Mouse (Mus musculus) forebrain, embryonic 14.5 days (tissue): ENCODE measurements around the gene Ifitm10. TPM values are rescaled to one million over a fixed set of nuclear protein-coding genes. Genes with fewer than 3 reads are reported as not detected.

Experiments
- ATAC-seq: fragments of 200-750 bp; cut with Nextera tagmentation; 2 replicates; pipeline ENCODE4 v1.8.0; 2017; ENCODE audit warnings: mild to moderate bottlenecking, moderate library complexity
- DNase-seq: peaks from one replicate; pipeline ENCODE4 v3.0.0-alpha.2; 2015; ENCODE audit warnings: low spot score
- H3K27ac ChIP-seq: fragments of 300-500 bp; sonication (generic); 2 replicates; pipeline ENCODE4 v1.5.1; 2014; ENCODE audit warnings: low read depth, mild to moderate bottlenecking, control low read depth, low read length, moderate library complexity
- H3K27me3 ChIP-seq: fragments of 300-500 bp; sonication (generic); replicated peaks from 2 replicates; pipeline ENCODE4 v1.6.1; 2014; ENCODE audit warnings: low read length, control low read depth, mixed read lengths; ENCODE audit not compliant: control insufficient read depth, insufficient read depth
- H3K36me3 ChIP-seq: fragments of 300-500 bp; sonication (generic); 2 replicates; pipeline ENCODE4 v1.6.1; 2014; ENCODE audit warnings: low read length, control low read depth; ENCODE audit not compliant: control insufficient read depth, insufficient read depth
- H3K4me1 ChIP-seq: fragments of 300-500 bp; sonication (generic); 2 replicates; pipeline ENCODE4 v1.6.1; 2014; ENCODE audit warnings: antibody characterized with exemption, low read length, control low read depth; ENCODE audit not compliant: control insufficient read depth, insufficient read depth
- H3K4me2 ChIP-seq: fragments of 300-500 bp; sonication (generic); 2 replicates; pipeline ENCODE4 v1.6.1; 2014; ENCODE audit warnings: mild to moderate bottlenecking, control low read depth, low read length
- H3K4me3 ChIP-seq: fragments of 300-500 bp; sonication (generic); 2 replicates; pipeline ENCODE4 v1.5.1; 2014; ENCODE audit warnings: low read depth, low read length, control low read depth
- H3K9ac ChIP-seq: fragments of 300-500 bp; sonication (generic); 2 replicates; pipeline ENCODE4 v1.6.1; 2014; ENCODE audit warnings: mild to moderate bottlenecking, low read length, control low read depth, moderate library complexity
- H3K9me3 ChIP-seq: fragments of 300-500 bp; sonication (generic); replicated peaks from 2 replicates; pipeline ENCODE4 v1.6.1; 2016; ENCODE audit warnings: low read length, control low read depth, mixed read lengths; ENCODE audit not compliant: control insufficient read depth
- WGBS: fragments of 180-500 bp; shearing (Covaris S2); extraction: QIAGEN DNeasy Blood & Tissue Kit; methylation state at CpG from one replicate; pipeline ENCODE4 v1.1.7; 2014; 5-methylcytosine and 5-hydroxymethylcytosine counted together
- polyA plus RNA-seq: library from polyadenylated mRNA; unstranded; fragments of >200 nt; fragmentation: Nextera tagmentation; extraction: Ambion mirVana; gene quantifications from 2 replicates; pipeline ENCODE4 v1.2.1, GENCODE M21; 2014

Gene Ifitm10
- polyA plus RNA-seq, 1 experiment from 2014 or later = 1.9 TPM

DNA sequence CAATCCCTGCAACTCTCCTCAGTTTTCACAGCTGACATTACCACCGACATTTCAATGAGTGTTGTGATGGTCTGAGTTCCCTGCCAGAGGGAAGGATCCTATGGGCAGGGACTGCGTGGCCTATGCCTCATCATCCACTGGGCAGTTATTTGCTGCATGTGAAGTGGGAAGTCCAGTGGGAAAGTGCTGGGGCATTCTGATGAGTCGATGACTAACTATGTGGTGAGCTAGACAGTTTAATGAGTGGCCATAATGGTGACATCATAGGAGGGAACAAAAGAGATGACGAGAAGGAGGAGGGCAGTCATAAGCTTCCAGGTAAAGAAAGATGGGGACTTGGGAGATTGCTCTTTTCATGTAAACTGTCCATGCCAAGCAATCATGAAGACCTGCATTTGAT lies 10.4 kb downstream of the Ifitm10 start:
- Histone ChIP-seq H3K27me3 (no peaks in the 10 kb centered on the region), H3K9ac (no peak overlapping the region), H3K4me2 (no peak overlapping the region), H3K27ac (no peak overlapping the region), H3K36me3 (no peaks in the 10 kb centered on the region), H3K9me3 (no peaks in the 10 kb centered on the region), H3K4me1 (no peaks in the 10 kb centered on the region), H3K4me3 (no peak overlapping the region)
- ATAC-seq = no peak
- WGBS = 78% methylated on average over 4 of the region's 4 CpGs
- DNase-seq = no peak

DNA sequence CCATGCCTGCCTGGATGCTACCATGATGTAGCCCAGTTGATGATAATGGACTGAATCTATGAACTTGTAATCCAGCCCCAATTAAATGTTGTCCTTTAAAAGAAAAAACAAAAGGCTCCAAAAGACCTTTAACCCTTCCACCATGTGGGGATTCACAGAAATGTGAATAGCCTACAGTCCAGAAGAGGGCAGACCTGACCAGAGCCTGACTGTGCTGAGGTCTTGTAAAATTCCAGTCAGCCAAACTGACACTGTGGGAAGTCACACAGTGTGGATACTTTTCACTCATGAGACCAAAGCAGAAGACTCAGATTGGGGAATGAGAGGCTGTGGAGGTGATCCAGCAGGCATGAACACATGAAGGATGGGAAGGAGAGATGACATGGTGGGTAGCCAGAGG lies 12.8 kb downstream of the Ifitm10 start:
- DNase-seq (no peak), ATAC-seq (no peak)
- Histone ChIP-seq H3K9ac (no peak overlapping the region), H3K27ac (no peak overlapping the region), H3K36me3 (no peaks in the 10 kb centered on the region), H3K27me3 (no peaks in the 10 kb centered on the region), H3K4me2 (no peak overlapping the region), H3K4me1 (no peaks in the 10 kb centered on the region), H3K9me3 (no peaks in the 10 kb centered on the region), H3K4me3 (no peak overlapping the region)

DNA sequence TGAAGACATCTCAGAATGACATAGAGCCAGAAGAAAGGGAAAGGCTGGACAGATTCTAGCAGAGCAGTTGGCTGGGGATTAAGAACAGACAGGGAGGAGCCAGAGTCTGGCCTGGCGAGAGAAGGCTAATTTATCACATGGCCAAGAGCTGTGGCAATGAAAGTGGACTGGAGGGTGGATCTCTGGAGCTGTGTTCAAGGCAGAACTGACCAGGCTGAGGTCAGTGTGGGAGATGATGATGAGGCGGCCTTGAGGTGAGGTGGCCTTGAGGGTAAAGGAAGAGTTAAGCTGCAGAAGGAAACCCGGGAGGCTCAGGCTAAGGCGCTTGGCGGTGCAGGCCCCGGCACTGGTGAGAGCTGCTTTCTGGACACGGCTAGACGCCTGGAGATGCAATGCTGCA lies 14.4 kb downstream of the Ifitm10 start:
- H3K27me3 ChIP-seq = no peaks in the 10 kb centered on the region
- no peak overlapping the region for H3K4me3 ChIP-seq
- WGBS = 74% methylated on average over 8 of the region's 8 CpGs
- H3K9ac ChIP-seq = no peak overlapping the region
- ATAC-seq = no peak
- no peak for DNase-seq
- no peaks in the 10 kb centered on the region for H3K4me1 ChIP-seq
- no peaks in the 10 kb centered on the region for H3K9me3 ChIP-seq
- no peaks in the 10 kb centered on the region for H3K36me3 ChIP-seq
- H3K27ac ChIP-seq = no peak overlapping the region
- no peak overlapping the region for H3K4me2 ChIP-seq

DNA sequence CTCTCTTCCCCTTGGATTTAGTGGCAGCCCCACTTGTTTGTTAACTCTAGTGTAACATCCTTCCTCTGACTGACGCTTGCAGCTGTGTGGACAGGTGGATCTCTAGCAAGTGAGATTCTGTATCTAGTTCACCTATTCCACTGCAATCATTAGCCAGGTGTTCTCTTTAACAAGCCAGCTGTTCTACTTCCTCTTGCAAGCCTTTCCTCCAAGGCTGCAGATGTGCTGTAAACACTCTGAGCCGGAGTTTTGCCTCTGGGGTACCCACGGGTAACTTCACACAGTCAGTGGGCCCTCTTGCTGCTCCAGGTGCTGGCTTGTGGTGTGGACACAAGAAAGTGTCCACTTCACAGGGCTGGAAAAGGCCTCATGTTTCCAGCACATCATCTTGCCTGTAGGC lies 16.0 kb downstream of the Ifitm10 start:
- ATAC-seq = no peak
- 87% methylated on average over 3 of the region's 3 CpGs for WGBS

DNA sequence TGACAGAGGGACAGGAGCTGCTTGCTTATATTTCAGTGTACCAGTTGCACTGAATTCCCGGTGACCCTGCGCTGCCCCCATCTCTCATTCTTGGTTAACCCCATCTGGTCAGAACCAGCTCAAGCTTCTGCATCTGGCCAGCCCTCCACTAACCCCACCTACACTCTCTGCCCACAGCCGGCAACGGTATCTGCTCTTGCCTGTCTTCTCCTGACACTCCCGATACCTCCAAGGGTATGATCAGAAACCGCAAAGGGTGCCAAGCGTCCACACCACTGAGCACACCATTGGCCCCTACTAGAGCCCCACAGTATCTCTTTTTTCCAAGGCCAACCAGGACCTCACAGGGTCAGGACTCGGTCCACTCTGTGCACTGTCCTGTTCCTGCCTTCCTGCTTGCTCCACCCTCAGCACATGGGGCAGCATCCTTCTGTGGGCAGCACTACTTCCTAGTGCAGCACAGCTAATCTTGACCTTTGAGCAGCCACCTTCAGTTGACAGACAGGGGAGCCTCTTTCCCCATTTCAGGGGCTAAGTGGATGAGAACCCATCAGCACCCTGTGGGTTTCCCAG lies 18.8 kb downstream of the Ifitm10 start:
- Histone ChIP-seq H3K4me3 (no peak overlapping the region), H3K27ac (no peak overlapping the region), H3K36me3 (no peaks in the 10 kb centered on the region), H3K27me3 (no peaks in the 10 kb centered on the region), H3K9ac (no peak overlapping the region), H3K9me3 (no peaks in the 10 kb centered on the region), H3K4me1 (no peaks in the 10 kb centered on the region), H3K4me2 (no peak overlapping the region)
- DNase-seq (no peak), ATAC-seq (no peak)
- 85% methylated on average over 8 of the region's 8 CpGs for WGBS

More for the DNA sequence above, 16.0 kb downstream of the Ifitm10 start:
- Histone ChIP-seq H3K4me3 (no peak overlapping the region), H3K27ac (no peak overlapping the region), H3K36me3 (no peaks in the 10 kb centered on the region), H3K4me1 (no peaks in the 10 kb centered on the region), H3K9ac (no peak overlapping the region), H3K4me2 (no peak overlapping the region), H3K27me3 (no peaks in the 10 kb centered on the region), H3K9me3 (no peaks in the 10 kb centered on the region)
- DNase-seq = no peak

DNA sequence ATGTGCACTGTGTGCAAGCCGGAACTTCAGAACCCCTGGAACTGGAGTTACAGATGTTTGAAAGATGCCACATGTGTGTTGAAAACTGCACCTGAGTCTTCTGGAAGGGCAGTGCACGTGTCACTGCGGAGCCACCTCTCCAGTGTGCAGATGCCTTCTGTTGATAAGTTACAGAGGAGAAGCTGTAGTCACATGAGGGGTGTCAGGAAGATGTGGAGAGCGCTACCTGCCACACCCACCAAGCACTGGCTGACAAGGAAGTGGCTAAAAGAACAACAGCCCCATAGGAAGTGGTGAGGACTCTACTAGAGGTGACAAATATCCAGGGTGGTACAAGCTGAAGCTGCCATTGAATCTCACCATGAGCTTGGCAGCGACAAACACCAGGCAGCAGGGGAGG lies 19.7 kb downstream of the Ifitm10 start:
- WGBS = 82% methylated on average over 5 of the region's 5 CpGs
- ATAC-seq = no peak

DNA sequence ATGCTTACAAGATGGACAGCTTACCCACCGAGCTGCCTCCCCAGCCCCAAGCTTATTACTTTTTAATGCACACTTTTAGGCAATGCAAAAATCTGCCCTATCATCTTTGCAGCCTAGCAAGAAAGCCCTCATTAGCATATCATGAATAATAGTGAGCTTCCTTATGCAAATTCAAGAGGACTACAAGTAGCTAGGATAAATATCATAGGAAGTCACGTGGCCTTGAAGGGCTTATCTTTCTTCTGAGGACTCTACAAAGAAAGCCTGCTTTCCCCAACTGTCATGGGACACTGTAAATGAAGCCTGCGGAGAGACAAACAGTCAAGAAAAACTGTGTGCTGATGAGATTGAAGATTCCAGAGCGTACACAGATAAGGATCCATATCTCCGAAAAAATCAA lies 22.0 kb downstream of the Ifitm10 start:
- H3K27me3 ChIP-seq = no peaks in the 10 kb centered on the region
- H3K9ac ChIP-seq = no peak overlapping the region
- no peaks in the 10 kb centered on the region for H3K9me3 ChIP-seq
- peak; percentile 65 for DNase-seq
- no peak overlapping the region for H3K4me2 ChIP-seq
- ATAC-seq = peak; percentile 68
- no peak overlapping the region for H3K4me3 ChIP-seq
- 0 out of 2 replicates have a peak, but pooled peaks cover 4% of the 10 kb centered on the region for H3K4me1 ChIP-seq
- WGBS = 63% methylated on average over 5 of the region's 5 CpGs
- H3K36me3 ChIP-seq = no peaks in the 10 kb centered on the region
- no peak overlapping the region for H3K27ac ChIP-seq

More for the DNA sequence above, 19.7 kb downstream of the Ifitm10 start:
- no peak overlapping the region for H3K4me3 ChIP-seq
- no peak overlapping the region for H3K4me2 ChIP-seq
- H3K36me3 ChIP-seq = no peaks in the 10 kb centered on the region
- no peaks in the 10 kb centered on the region for H3K9me3 ChIP-seq
- DNase-seq = no peak
- H3K27me3 ChIP-seq = no peaks in the 10 kb centered on the region
- no peak overlapping the region for H3K9ac ChIP-seq
- 0 out of 2 replicates have a peak, but pooled peaks cover 4% of the 10 kb centered on the region for H3K4me1 ChIP-seq
- no peak overlapping the region for H3K27ac ChIP-seq

DNA sequence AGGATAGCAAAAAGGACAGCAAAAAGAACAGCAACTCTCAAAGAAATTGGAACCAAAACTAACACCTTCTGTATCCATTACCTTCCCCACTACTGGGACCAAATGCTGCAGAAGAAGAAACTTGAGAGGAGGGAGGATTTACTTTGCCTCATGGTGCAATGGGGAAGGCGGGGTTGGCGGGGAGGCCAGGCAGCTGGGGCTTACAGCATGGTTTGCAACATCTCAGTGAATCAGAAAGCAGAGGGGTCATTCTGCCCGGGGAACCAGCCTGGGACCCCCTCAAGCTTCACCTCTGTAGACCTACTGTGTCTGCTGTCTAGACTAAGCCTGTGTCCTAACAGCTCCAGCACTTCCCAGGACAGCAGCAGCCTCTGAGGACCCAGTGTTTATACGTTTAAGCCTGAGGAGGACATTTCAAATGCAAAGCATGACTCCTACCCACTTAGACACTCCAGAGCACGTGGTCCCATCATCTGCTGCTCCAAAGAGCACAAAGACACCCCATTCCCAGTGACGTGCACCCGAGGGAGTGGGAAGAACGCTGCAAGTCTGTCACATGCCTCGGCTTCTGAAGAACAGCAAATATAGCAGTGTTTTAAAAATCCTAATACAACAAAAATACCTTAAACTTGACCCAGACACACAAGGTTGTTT lies 24.1 kb downstream of the Ifitm10 start:
- 26% methylated on average over 9 of the region's 9 CpGs for WGBS
- Histone ChIP-seq H3K27ac (peak overlapping the region; percentile 17; the same call in 1 of the 2 replicates), H3K4me3 (no peak overlapping the region), H3K9me3 (no peaks in the 10 kb centered on the region), H3K4me1 (0 out of 2 replicates have a peak, but pooled peaks cover 4% of the 10 kb centered on the region), H3K9ac (peak overlapping the region; percentile 17; the same call in 1 of the 2 replicates), H3K27me3 (no peaks in the 10 kb centered on the region), H3K4me2 (no peak overlapping the region), H3K36me3 (no peaks in the 10 kb centered on the region)
- ATAC-seq (peak; percentile 87), DNase-seq (peak; percentile 77)

DNA sequence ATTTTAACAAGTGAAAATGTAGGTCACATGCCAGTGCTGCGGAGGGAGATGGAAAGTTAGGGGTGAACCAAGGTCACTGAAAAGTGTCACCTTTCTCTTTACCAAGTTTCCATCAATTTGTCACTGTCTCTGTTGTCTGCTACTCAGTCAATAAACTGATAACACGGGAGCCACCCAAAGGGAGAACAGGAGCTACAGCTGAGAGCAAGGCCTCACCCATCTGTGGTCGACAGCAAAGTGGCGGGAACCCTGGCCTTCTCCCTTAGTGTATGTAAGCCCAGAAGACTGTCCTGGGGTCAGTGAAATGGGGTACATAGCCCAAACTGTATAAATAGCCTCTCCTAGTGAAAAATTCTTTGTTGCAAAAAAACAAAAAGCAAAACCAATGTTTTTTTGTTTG lies 26.0 kb downstream of the Ifitm10 start:
- no peak overlapping the region for H3K4me3 ChIP-seq
- 0 out of 2 replicates have a peak, but pooled peaks cover 4% of the 10 kb centered on the region for H3K4me1 ChIP-seq
- H3K27ac ChIP-seq = no peak overlapping the region
- ATAC-seq (no peak), DNase-seq (no peak)
- H3K9ac ChIP-seq = no peak overlapping the region
- no peaks in the 10 kb centered on the region for H3K9me3 ChIP-seq
- 86% methylated on average over 4 of the region's 4 CpGs for WGBS
- H3K4me2 ChIP-seq = no peak overlapping the region
- no peaks in the 10 kb centered on the region for H3K27me3 ChIP-seq
- no peaks in the 10 kb centered on the region for H3K36me3 ChIP-seq
